Mouse (Mus musculus): ENCODE data around the gene Hook1. TPM values are rescaled to one million over a fixed set of nuclear protein-coding genes. Genes with fewer than 3 reads are reported as not detected.

Gene Hook1
- polyA plus RNA-seq, 1 experiment from 2014 or later = 94.3 TPM

- Histone ChIP-seq H3K27ac (replicated peaks; ENCODE audit: low read depth, low read length) (no peak overlapping the region), H3K9ac (replicated peaks; ENCODE audit: low read length) (no peak overlapping the region), H3K27me3 (ENCODE audit: control insufficient read depth, insufficient read depth, low read length) (no peaks in the 10 kb centered on the region), H3K9me3 (ENCODE audit: control insufficient read depth, low read length) (no peaks in the 10 kb centered on the region), H3K4me3 (replicated peaks; ENCODE audit: low read depth, low read length) (no peak overlapping the region), H3K4me2 (ENCODE audit: low read length) (no peak overlapping the region), H3K36me3 (ENCODE audit: control insufficient read depth, insufficient read depth, low read length) (no peaks in the 10 kb centered on the region), H3K4me1 (ENCODE audit: control insufficient read depth, insufficient read depth, low read length) (no peaks in the 10 kb centered on the region)
- no peak for ATAC-seq (ENCODE audit: low FRiP score, low TSS enrichment)
- WGBS = 88% methylated on average over 2 of the region's 2 CpGs
- DNase-seq = no peak
Observed at GRCm38 (mm10) chr4:96062045-96062444, 95.0 kb downstream of the Hook1 start.

Other genes starting within 250 kb of the Hook1 start
- not detected in 2 replicates for gene Cyp2j13, start 110.3 kb downstream of the Hook1 start, polyA plus RNA-seq (2014; fragmentation: Nextera tagmentation; extraction: Ambion mirVana)
- not detected in 2 replicates for gene Cyp2j12, start 173.9 kb downstream of the Hook1 start, polyA plus RNA-seq (2014; fragmentation: Nextera tagmentation; extraction: Ambion mirVana)

Data from midbrain, embryonic 14.5 days (tissue).